Mouse (Mus musculus) cerebellum, adult 2 months (tissue): ENCODE measurements around the gene Dock2.

ENCODE experiments used
- CTCF ChIP-seq: fragments of 200-500 bp; IDR thresholded peaks from 2 replicates; pipeline ENCODE4 v1.5.1; 2011; ENCODE audit warnings: low read depth, mild to moderate bottlenecking, control low read depth, low read length, moderate library complexity, borderline replicate concordance; ENCODE audit not compliant: insufficient read depth
- POLR2A ChIP-seq: fragments of 200-500 bp; IDR thresholded peaks from 2 replicates; pipeline ENCODE4 v1.6.1; 2011; ENCODE audit warnings: low read length, control low read depth, borderline replicate concordance; ENCODE audit not compliant: insufficient read depth

DNA sequence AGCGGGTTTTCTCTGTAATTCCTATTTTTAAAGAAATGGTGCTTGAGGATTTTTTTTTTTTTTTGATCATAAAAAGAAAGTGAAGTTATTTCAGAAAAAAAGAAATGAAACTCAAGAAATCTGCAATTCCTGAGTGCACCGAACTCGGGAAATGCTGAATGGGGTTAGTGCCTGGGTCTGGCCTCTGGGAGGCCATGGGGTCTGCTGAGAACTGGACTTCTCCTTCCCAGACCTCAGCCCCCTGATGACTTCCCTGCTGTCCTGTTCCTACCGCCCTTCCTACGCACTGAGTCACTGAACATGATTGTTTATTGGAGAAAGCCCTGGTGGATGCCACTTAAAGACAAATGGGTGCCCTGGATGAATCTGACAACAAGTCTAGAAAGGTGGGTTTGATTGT lies 356.5 kb downstream of the Dock2 start:
- TF ChIP-seq CTCF (no peak), POLR2A (no peak)
